ENCODE assay signal across 12 mouse cellular contexts in the genomic region with DNA sequence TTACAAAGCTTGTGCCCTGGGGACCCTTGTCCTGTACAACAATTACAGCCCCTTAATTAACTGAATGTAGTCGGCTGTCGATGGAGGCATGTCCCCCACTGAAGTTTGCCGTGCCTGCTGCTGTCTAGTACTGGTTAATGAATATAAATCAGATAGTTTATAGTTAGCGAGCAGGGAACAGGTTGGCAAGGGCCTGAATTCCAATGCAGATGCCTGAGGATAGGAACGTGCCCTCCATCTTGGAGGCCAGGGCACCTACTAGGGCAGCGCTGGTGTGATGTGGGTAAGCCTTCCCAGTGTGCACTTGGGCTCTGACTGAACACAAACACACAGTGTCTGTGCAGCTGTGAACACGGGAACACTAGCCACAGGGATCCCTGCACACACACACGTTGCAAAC.
"Had no signal": no experiment of that assay in that cellular context is flagged by ENCODE, and none has a peak within 500 bp of the region (broad histone marks: within the 10 kb centered on the region; RNA-seq: fewer than 3 reads in every experiment).

No protein-coding gene starts in this region.

- H3K4me3 ChIP-seq: limb, embryonic 15.5 days; liver, embryonic 12.5 days; midbrain, embryonic 10.5 days; myocyte; neural tube, embryonic 15.5 days had no signal

- DNase-seq: lung, embryonic 14.5 days; lung, postnatal 10 days; lung, postnatal 4 days; midbrain, embryonic 14.5 days; thymus, adult 18-20 months; thymus, postnatal 25 days had no signal

- H3K36me3 ChIP-seq: limb, embryonic 15.5 days; liver, embryonic 12.5 days; midbrain, embryonic 10.5 days; neural tube, embryonic 15.5 days had no signal

- H3K9me3 ChIP-seq: limb, embryonic 15.5 days; liver, embryonic 12.5 days; midbrain, embryonic 10.5 days; neural tube, embryonic 15.5 days had no signal

- H3K4me1 ChIP-seq: limb, embryonic 15.5 days; liver, embryonic 12.5 days had no signal

- H3K27ac ChIP-seq: limb, embryonic 15.5 days; liver, embryonic 12.5 days; midbrain, embryonic 10.5 days; neural tube, embryonic 15.5 days had no signal

- H3K9ac ChIP-seq: limb, embryonic 15.5 days; liver, embryonic 12.5 days; lung, embryonic 14.5 days; neural tube, embryonic 15.5 days had no signal

- ATAC-seq: intestine, embryonic 16.5 days; liver, embryonic 12.5 days had no signal

- H3K4me2 ChIP-seq: limb, embryonic 15.5 days; liver, embryonic 12.5 days; lung, embryonic 14.5 days; neural tube, embryonic 15.5 days had no signal
